Mouse (Mus musculus) R1 (cell line): ENCODE data around the gene Krtap4-9.
A peak's percentile ranks its signal among the peaks of the same experiment; 100 is the strongest.
"Not testable (repeated sequence)": the region's sequence is repeated elsewhere in the genome, so short reads cannot be mapped to it uniquely, and the experiment has no call there.

Experiments
- DNase-seq: peaks from one replicate; pipeline ENCODE4 v3.0.0-alpha.2; 2018; ENCODE audit warnings: low read depth, low spot score

The Krtap4-9 gene

GRCm38 (mm10) chr11:99784900-99785299 lies at the start of gene Krtap4-9:
TSS of gene Krtap4-9 (plus strand) at chr11:99785200.
- DNase-seq: not testable (repeated sequence)

- no peak for DNase-seq
Observed at GRCm38 (mm10) chr11:99743985-99744384, 41.0 kb upstream of the Krtap4-9 start.

GRCm38 (mm10) chr11:99758877-99759276 lies 26.1 kb upstream of the Krtap4-9 start:
- no peak for DNase-seq

- DNase-seq: no peak
Observed at GRCm38 (mm10) chr11:99768410-99768809, 16.6 kb upstream of the Krtap4-9 start.

DNA sequence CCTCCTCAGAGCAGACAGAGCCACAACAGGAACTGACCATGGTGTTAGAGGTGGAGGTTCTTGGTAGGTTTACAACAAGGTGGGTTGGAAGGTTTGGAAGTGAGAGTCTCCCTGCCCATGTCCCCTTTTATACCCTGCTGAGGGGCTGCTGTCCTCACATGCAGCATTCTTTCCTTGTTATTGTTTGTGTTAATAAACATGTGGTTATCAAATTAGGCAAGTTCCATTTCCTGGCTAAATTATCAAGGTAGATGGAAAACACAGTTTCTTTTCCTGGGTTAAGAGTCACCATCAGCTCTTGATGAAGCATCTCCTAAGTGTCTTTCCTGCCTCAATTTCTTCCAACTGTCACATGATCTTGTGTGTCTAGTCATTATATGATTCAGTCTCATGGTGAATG lies 12.2 kb upstream of the Krtap4-9 start, which contains the start of gene Gm11595:
Gm11595 (minus strand) TSS at position 101 of the 400 bp plus-strand sequence.
- DNase-seq: not testable (repeated sequence)

GRCm38 (mm10) chr11:99778401-99778800 lies 6.6 kb upstream of the Krtap4-9 start:
- DNase-seq: peak; percentile 2

GRCm38 (mm10) chr11:99780604-99781003 lies 4.4 kb upstream of the Krtap4-9 start, which contains the start of gene Krtap4-8:
TSS of gene Krtap4-8 (minus strand) at chr11:99780704.
- no peak for DNase-seq

GRCm38 (mm10) chr11:99793367-99793766 lies 8.4 kb downstream of the Krtap4-9 start, which contains the start of gene Gm11596:
TSS of gene Gm11596 (minus strand) at chr11:99793467.
- DNase-seq: no peak

- DNase-seq: not testable (repeated sequence)
Observed at GRCm38 (mm10) chr11:99798832-99799231, 13.8 kb downstream of the Krtap4-9 start, which contains the start of gene Gm11569. TSS of gene Gm11569 (minus strand) at chr11:99798932.

- not testable (repeated sequence) for DNase-seq
Observed at GRCm38 (mm10) chr11:99804346-99804745, 19.3 kb downstream of the Krtap4-9 start, which contains the start of gene Gm11554. TSS of gene Gm11554 (minus strand) at chr11:99804446.

DNA sequence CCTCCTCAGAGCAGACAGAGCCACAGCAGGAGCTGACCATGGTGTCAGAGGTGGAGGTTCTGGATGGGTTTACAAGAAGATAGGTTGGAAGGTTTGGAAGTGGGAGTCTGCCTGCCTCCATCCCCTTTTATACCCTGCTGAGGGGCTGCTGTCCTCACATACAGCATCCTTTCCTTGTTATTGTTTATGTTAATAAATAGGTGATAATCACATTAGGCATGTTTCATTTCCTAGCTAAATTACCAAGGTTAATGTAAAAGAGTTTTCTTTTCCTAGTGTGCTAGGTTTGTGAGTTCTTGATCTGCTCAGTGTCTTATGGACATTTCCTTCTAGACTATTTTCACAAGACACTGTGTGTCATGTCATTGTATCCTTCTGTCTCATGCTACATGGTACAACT lies 24.8 kb downstream of the Krtap4-9 start, which contains the start of gene Krtap4-13:
Krtap4-13 (minus strand) TSS at position 101 of the 400 bp plus-strand sequence.
- DNase-seq: not testable (repeated sequence)

DNA sequence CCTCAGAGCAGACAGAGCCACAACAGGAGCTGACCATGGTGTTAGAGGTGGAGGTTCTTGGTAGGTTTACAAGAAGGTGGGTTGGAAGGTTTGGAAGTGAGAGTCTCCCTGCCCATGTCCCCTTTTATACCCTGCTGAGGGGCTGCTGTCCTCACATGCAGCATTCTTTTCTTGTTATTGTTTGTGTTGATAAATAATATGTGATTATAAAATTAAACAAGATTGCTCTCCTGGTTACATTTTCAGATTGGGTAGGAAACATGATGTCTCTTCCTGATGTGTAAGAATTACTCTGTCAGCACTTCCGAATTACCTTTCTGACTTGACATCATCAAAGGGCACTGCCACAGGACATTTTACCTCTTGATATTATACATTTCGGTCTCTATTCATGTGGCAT lies 30.6 kb downstream of the Krtap4-9 start, which contains the start of gene Gm11564:
Gm11564 (minus strand) TSS at position 101 of the 400 bp plus-strand sequence.
- DNase-seq: not testable (repeated sequence)
